Mouse (Mus musculus): ENCODE results near the gene Muc1. TPM values are rescaled to one million over a fixed set of nuclear protein-coding genes. Genes with fewer than 3 reads are reported as not detected.

Gene Muc1
- total RNA-seq, 2 experiments from 2014 or later = 0.56 TPM; not detected in 1

GRCm38 (mm10) chr3:89270891-89271290 is 42.0 kb downstream of the Muc1 start:
- DNase-seq = peak; percentile 76 to 81

DNA sequence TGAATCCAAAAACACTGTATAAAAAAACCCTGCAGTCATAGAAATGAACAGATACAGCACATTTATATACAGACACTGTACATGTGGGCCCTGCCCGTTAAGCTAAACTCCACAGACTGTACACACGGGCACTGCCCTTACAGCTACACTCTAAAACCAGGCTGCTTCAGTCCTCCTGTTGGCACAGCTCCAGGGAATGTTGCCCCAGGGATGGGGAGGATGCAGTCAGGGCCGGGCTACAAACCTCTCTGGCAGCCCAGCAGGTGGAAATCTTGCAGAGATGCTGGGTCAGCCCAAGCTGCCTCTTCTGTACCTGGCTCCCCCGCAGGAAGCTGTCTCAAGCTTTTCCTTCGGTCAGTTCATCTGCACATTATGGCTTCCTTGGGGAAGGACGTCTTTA is 42.9 kb downstream of the Muc1 start:
- DNase-seq = no peak

GRCm38 (mm10) chr3:89276061-89276460 is 47.2 kb downstream of the Muc1 start:
- no peak for DNase-seq

GRCm38 (mm10) chr3:89277281-89278021 is 48.6 kb downstream of the Muc1 start:
- no peak for DNase-seq

DNA sequence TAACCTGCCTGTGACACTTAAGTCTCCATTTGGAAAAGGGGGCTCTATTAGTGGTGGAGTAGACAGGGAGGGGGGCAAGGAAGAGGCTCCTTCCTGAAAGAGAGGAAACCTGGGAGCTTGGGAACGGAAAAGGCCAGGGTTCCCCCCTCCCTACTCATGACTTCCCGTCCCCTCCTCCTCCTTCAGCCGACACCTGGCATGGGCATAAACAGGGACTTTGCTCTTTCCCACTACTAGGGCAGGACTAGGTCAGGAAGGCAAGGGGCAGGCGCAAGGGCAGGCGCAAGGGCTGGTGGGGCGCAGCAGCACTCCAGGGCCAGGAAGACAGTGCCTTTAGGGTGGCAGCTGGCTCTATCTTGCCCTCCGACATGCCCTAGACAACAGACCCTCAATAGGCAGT is 49.2 kb downstream of the Muc1 start:
- peak; percentile 41 to 65 for DNase-seq

GRCm38 (mm10) chr3:89278643-89279042 is 49.8 kb downstream of the Muc1 start:
- DNase-seq = no peak

GRCm38 (mm10) chr3:89279153-89279890 is 50.5 kb downstream of the Muc1 start:
- peak; percentile 91 to 94 for DNase-seq

DNA sequence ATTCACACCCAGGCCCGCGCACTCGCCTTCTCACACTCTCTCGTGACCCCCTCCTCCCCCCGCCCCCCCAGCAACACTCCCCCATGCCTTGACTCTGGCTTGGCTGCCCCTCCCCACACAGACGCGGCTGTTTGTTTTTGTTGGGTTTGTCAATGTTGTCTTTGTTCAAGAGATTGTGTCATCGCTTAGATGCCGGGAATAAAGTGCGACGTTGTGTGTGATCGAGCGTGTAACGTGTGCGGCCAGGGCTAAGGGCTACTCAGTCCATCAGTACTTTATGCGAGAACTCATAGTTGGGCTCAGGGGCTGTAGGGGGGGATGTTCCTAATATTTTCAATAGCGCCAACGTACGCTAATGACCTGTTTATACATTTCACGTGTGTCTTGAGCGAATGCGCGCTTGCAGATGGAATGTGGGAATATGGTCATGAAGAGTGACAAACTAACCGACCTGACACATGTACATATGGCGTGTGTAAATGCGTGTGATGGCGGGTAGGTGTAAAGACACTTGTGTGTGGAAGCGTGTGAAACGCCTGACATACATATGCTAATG is 51.3 kb downstream of the Muc1 start:
- DNase-seq = no peak

DNA sequence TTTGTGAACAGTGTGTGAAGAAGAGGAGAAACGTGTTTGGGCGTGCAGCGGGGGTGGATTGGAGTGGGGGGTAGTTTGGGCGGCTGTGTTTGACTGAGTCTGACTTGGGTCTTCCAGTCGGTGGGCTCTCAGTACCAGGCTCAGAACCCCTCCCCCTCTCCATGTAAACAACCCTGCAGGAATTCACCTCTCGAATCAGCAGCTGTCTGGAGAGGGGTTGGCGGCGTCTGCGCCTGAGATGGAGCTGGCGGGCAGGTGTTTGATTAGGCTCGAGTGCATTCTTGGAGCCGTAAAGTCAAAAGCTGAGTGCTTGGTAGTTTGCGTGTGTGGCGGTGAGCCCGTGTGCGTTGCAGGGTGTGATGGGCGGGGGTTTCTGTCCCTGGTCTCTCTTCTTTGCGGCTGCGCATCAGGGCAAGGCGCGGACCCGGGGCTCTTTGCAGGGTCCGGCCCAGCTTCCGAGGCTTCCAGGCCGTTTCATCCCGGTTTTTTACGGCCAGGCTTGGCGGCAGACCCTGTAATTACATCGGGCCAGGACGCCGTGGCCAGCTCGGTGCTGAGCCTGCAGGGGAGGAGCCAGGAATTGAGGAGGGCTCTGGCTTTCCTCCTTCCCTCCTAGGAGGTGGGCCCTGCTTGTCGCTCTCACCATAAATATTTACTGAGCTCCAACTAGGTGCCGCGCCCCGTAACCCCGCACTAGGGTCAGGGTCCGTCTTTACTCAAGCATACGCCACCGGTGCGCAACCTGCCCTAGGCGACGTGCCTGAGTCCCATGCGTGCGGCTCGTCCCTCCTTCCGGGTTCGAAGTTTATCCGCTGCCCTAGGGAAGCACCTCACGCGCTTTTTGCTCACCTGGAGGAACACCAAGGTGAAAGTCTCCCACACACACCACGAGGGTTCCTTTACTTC is 52.0 kb downstream of the Muc1 start, which contains the start of gene Efna1:
Gene Efna1, minus strand, starts transcription at position 537 of the 906 bp plus-strand sequence.
- peak; percentile 51 to 63 for DNase-seq

- peak; percentile 88 to 92 for DNase-seq
These were observed 52.9 kb downstream of the Muc1 start for GRCm38 (mm10) chr3:89281579-89282290.

DNA sequence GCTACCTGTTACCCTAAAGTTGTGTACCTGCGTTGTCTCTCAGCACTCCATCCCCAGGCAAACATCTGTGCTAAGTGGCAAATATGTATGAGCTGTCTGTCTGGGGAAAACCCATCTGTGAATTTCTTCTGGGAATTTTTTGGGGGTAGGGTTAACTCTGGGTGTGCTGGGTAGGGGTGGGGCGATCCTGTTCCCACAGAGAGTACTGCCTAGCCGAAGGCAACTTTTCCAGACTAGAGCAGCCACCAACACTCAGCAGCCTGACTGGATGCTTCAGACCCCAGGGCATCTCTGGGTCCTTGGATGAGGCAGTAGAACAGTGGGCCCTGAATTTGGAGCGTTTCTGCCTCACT is 53.4 kb downstream of the Muc1 start:
- no peak for DNase-seq

Small RNA genes lying within 50 kb of the gene (microRNA-seq; reads per million reads assigned to microRNA genes)
- gene Mir92b = 19.4 reads per million, percentile 33 among the genes with 10 or more reads in this experiment

Other genes with a start within 250 kb of the Muc1 start
- 10 to 100 TPM; 26.9 to 30.8 TPM for gene Rusc1, start 135.7 kb upstream of the Muc1 start, total RNA-seq (2021)
- under 1 TPM in 1 of 2 experiments, not detected in 1; 0.17 TPM for gene Gm43738, start 128.0 kb upstream of the Muc1 start, total RNA-seq (2021)
- gene Fdps, start 127.1 kb upstream of the Muc1 start, total RNA-seq (2021) = 100 to 1,000 TPM; 353 to 497 TPM
- gene Pklr, start 92.9 kb upstream of the Muc1 start, total RNA-seq (2021) = not detected
- 1 to 10 TPM; 1.9 to 9.7 TPM for gene Hcn3, start 68.9 kb upstream of the Muc1 start, total RNA-seq (2021)
- gene Clk2, start 64.3 kb upstream of the Muc1 start, total RNA-seq (2021) = 10 to 100 TPM; 55.2 to 55.7 TPM
- gene Scamp3, start 51.6 kb upstream of the Muc1 start, total RNA-seq (2021) = 10 to 100 TPM; 77.5 to 96.1 TPM
- gene Fam189b, start 45.9 kb upstream of the Muc1 start, total RNA-seq (2021) = 10 to 100 TPM; 13.5 to 17.1 TPM
- 10 to 100 TPM; 64.2 to 70.6 TPM for gene Gba, start 26.1 kb upstream of the Muc1 start, total RNA-seq (2021)
- 10 to 100 TPM in 1 of 2 experiments, 1 to 10 TPM in 1; 7.7 to 11.4 TPM for gene Thbs3, start 13.9 kb upstream of the Muc1 start, total RNA-seq (2021)
- gene Mtx1, start 2.0 kb upstream of the Muc1 start, total RNA-seq (2021) = 100 to 1,000 TPM; 136 to 165 TPM
- 100 to 1,000 TPM; 114 to 139 TPM for gene Krtcap2, start 16.9 kb downstream of the Muc1 start, total RNA-seq (2021)
- gene Trim46, start 17.3 kb downstream of the Muc1 start, total RNA-seq (2021) = 1 to 10 TPM; 1.3 to 1.6 TPM
- gene Dpm3, start 30.3 kb downstream of the Muc1 start, total RNA-seq (2021) = 100 to 1,000 TPM; 117 to 130 TPM
- gene Slc50a1, start 41.5 kb downstream of the Muc1 start, total RNA-seq (2021) = 10 to 100 TPM; 42.0 to 47.7 TPM
- gene Efna1, start 52.1 kb downstream of the Muc1 start, total RNA-seq (2021) = 10 to 100 TPM in 1 of 2 experiments, 1 to 10 TPM in 1; 9.8 to 12.5 TPM
- under 1 TPM; 0.23 to 0.53 TPM for gene Efna3, start 93.9 kb downstream of the Muc1 start, total RNA-seq (2021)
- 1 to 10 TPM in 1 of 2 experiments, under 1 TPM in 1; 0.93 to 1.3 TPM for gene Efna4, start 109.0 kb downstream of the Muc1 start, total RNA-seq (2021)
- gene Adam15, start 120.9 kb downstream of the Muc1 start, total RNA-seq (2021) = 10 to 100 TPM; 45.9 to 79.9 TPM
- under 1 TPM; 0.20 to 0.56 TPM for gene Dcst2, start 132.9 kb downstream of the Muc1 start, total RNA-seq (2021)
- gene Dcst1, start 136.2 kb downstream of the Muc1 start, total RNA-seq (2021) = under 1 TPM in 1 of 2 experiments, not detected in 1; 0.56 TPM
- 10 to 100 TPM; 71.9 to 85.2 TPM for gene Zbtb7b, start 165.7 kb downstream of the Muc1 start, total RNA-seq (2021)
- gene Lenep, start 173.7 kb downstream of the Muc1 start, total RNA-seq (2021) = 1 to 10 TPM in 1 of 2 experiments, under 1 TPM in 1; 0.40 to 1.3 TPM
- gene Flad1, start 182.8 kb downstream of the Muc1 start, total RNA-seq (2021) = 10 to 100 TPM; 23.3 to 30.0 TPM
- gene Cks1b, start 189.3 kb downstream of the Muc1 start, total RNA-seq (2021) = 10 to 100 TPM; 25.1 to 36.1 TPM
- 10 to 100 TPM; 89.6 to 93.7 TPM for gene Shc1, start 189.4 kb downstream of the Muc1 start, total RNA-seq (2021)
- 10 to 100 TPM; 35.0 to 40.6 TPM for gene Pygo2, start 201.2 kb downstream of the Muc1 start, total RNA-seq (2021)
- 10 to 100 TPM; 47.9 to 56.9 TPM for gene Pbxip1, start 207.6 kb downstream of the Muc1 start, total RNA-seq (2021)
- gene Pmvk, start 225.5 kb downstream of the Muc1 start, total RNA-seq (2021) = 10 to 100 TPM; 25.2 to 36.2 TPM

Data from adrenal gland, postnatal 36 days (tissue).